Mouse (Mus musculus): Measurements from ENCODE around the gene Ttc16.

The Ttc16 gene

GRCm38 (mm10) chr2:32779714-32780113, 4.3 kb upstream of the Ttc16 start:
- DNase-seq (ENCODE audit: low read depth, low spot score): no peak

- DNase-seq (ENCODE audit: low read depth, low spot score): peak; percentile 65
Measured at GRCm38 (mm10) chr2:32779131-32779530, 3.7 kb upstream of the Ttc16 start.

GRCm38 (mm10) chr2:32778081-32778480, 2.6 kb upstream of the Ttc16 start:
- DNase-seq (ENCODE audit: low read depth, low spot score): no peak

- peak; percentile 25 for DNase-seq (ENCODE audit: low read depth, low spot score)
Measured at GRCm38 (mm10) chr2:32776192-32776591, 759 bp upstream of the Ttc16 start.

GRCm38 (mm10) chr2:32772626-32773279, 2.7 kb downstream of the Ttc16 start:
- DNase-seq (ENCODE audit: low read depth, low spot score): peak; percentile 25

GRCm38 (mm10) chr2:32771886-32772285, 3.5 kb downstream of the Ttc16 start:
- peak; percentile 48 for DNase-seq (ENCODE audit: low read depth, low spot score)

GRCm38 (mm10) chr2:32769327-32770085, 5.9 kb downstream of the Ttc16 start:
- DNase-seq (ENCODE audit: low read depth, low spot score): no peak

- no peak for DNase-seq (ENCODE audit: low read depth, low spot score)
Measured at GRCm38 (mm10) chr2:32768661-32769285, 6.7 kb downstream of the Ttc16 start.

- DNase-seq (ENCODE audit: low read depth, low spot score): no peak
Measured at GRCm38 (mm10) chr2:32767241-32767640, 8.2 kb downstream of the Ttc16 start.

GRCm38 (mm10) chr2:32763353-32763752, 12.1 kb downstream of the Ttc16 start:
- DNase-seq (ENCODE audit: low read depth, low spot score): no peak

- DNase-seq (ENCODE audit: low read depth, low spot score): no peak
Measured at GRCm38 (mm10) chr2:32761859-32762258, 13.6 kb downstream of the Ttc16 start.

GRCm38 (mm10) chr2:32761361-32761760, 14.1 kb downstream of the Ttc16 start:
- DNase-seq (ENCODE audit: low read depth, low spot score): no peak

GRCm38 (mm10) chr2:32759001-32759400, 16.4 kb downstream of the Ttc16 start:
- DNase-seq (ENCODE audit: low read depth, low spot score): no peak

GRCm38 (mm10) chr2:32758503-32758902, 16.9 kb downstream of the Ttc16 start:
- DNase-seq (ENCODE audit: low read depth, low spot score): no peak

- DNase-seq (ENCODE audit: low read depth, low spot score): peak; percentile 98
Measured at GRCm38 (mm10) chr2:32757056-32757845, 18.2 kb downstream of the Ttc16 start, which contains the start of gene Tor2a. TSS of gene Tor2a (plus strand) at chr2:32757234.

- no peak for DNase-seq (ENCODE audit: low read depth, low spot score)
Measured at GRCm38 (mm10) chr2:32756674-32757055, 18.8 kb downstream of the Ttc16 start.

- DNase-seq (ENCODE audit: low read depth, low spot score): no peak
Measured at GRCm38 (mm10) chr2:32752181-32752580, 23.3 kb downstream of the Ttc16 start.

- DNase-seq (ENCODE audit: low read depth, low spot score): no peak
Measured at GRCm38 (mm10) chr2:32751665-32752033, 23.8 kb downstream of the Ttc16 start.

- DNase-seq (ENCODE audit: low read depth, low spot score): no peak
Measured at GRCm38 (mm10) chr2:32750887-32751664, 24.4 kb downstream of the Ttc16 start.

- DNase-seq (ENCODE audit: low read depth, low spot score): no peak
Measured at GRCm38 (mm10) chr2:32750199-32750598, 25.2 kb downstream of the Ttc16 start.

- DNase-seq (ENCODE audit: low read depth, low spot score): no peak
Measured at GRCm38 (mm10) chr2:32749082-32749481, 26.4 kb downstream of the Ttc16 start.

All from CD4-positive, CD25-positive, alpha-beta regulatory T cell, adult 2 months (primary cell).